In genomic region chr9:41833408-41833807, GRCm38 (mm10) we compare ENCODE assay signal across 21 mouse cellular contexts.
DNase-seq lines count a peak whose midpoint lies in the region; ATAC-seq and TF ChIP-seq lines count a peak whose summit lies in the region.
"Had no signal": no experiment of that assay in that cellular context is flagged by ENCODE, and none has a peak within 500 bp of the region (broad histone marks: within the 10 kb centered on the region; RNA-seq: fewer than 3 reads in every experiment).

No protein-coding gene starts in this region.

- H3K9me3 ChIP-seq in forebrain, embryonic 13.5 days (replicated peaks) = peaks cover 11% of the 10 kb centered on the region; the same call in 1 of the 2 replicates
- peaks cover 4% of the 10 kb centered on the region; the same call in 1 of the 2 replicates for H3K9me3 ChIP-seq in forebrain, embryonic 16.5 days (ENCODE audit: control insufficient read depth, low read length)
- no peaks in the 10 kb centered on the region for H3K9me3 ChIP-seq in intestine, postnatal 0 days (ENCODE audit: control insufficient read depth)
- H3K9me3 ChIP-seq in intestine, embryonic 15.5 days = no peaks in the 10 kb centered on the region
- peaks cover 8% of the 10 kb centered on the region; the same call in 1 of the 2 replicates for H3K9me3 ChIP-seq in E14TG2a.4 (ENCODE audit: low read length)
- H3K9me3 ChIP-seq: limb, embryonic 15.5 days; neural tube, embryonic 15.5 days had no signal

- H3K9ac ChIP-seq in forebrain, embryonic 13.5 days = no peak overlapping the region
- H3K9ac ChIP-seq in forebrain, embryonic 16.5 days (replicated peaks; ENCODE audit: low read depth, low read length) = no peak overlapping the region
- no peak overlapping the region for H3K9ac ChIP-seq in intestine, postnatal 0 days (ENCODE audit: low read depth, low read length)
- no peak overlapping the region for H3K9ac ChIP-seq in intestine, embryonic 15.5 days
- H3K9ac ChIP-seq: embryonic facial prominence, embryonic 15.5 days; hindbrain, embryonic 12.5 days; limb, embryonic 15.5 days; neural tube, embryonic 15.5 days had no signal

- H3K27me3 ChIP-seq in forebrain, embryonic 13.5 days = no peaks in the 10 kb centered on the region
- no peaks in the 10 kb centered on the region for H3K27me3 ChIP-seq in forebrain, embryonic 16.5 days (replicated peaks; ENCODE audit: control insufficient read depth, insufficient read depth, low read length)
- no peaks in the 10 kb centered on the region for H3K27me3 ChIP-seq in intestine, postnatal 0 days (replicated peaks; ENCODE audit: control insufficient read depth, insufficient read depth, low read length)
- no peaks in the 10 kb centered on the region for H3K27me3 ChIP-seq in intestine, embryonic 15.5 days (replicated peaks)
- no peaks in the 10 kb centered on the region for H3K27me3 ChIP-seq in E14TG2a.4 (ENCODE audit: insufficient read depth, low read length)
- H3K27me3 ChIP-seq: embryonic facial prominence, embryonic 15.5 days; hindbrain, embryonic 12.5 days; limb, embryonic 15.5 days; neural tube, embryonic 15.5 days had no signal

- no peak overlapping the region for H3K4me2 ChIP-seq in forebrain, embryonic 13.5 days
- H3K4me2 ChIP-seq in forebrain, embryonic 16.5 days (ENCODE audit: low read length) = no peak overlapping the region
- no peak overlapping the region for H3K4me2 ChIP-seq in intestine, postnatal 0 days (replicated peaks; ENCODE audit: low read depth)
- no peak overlapping the region for H3K4me2 ChIP-seq in intestine, embryonic 15.5 days (replicated peaks)
- H3K4me2 ChIP-seq: embryonic facial prominence, embryonic 15.5 days; hindbrain, embryonic 12.5 days; limb, embryonic 15.5 days; neural tube, embryonic 15.5 days had no signal

- H3K4me3 ChIP-seq in forebrain, embryonic 13.5 days = no peak overlapping the region
- no peak overlapping the region for H3K4me3 ChIP-seq in forebrain, embryonic 16.5 days (replicated peaks; ENCODE audit: low read length)
- H3K4me3 ChIP-seq in intestine, postnatal 0 days (ENCODE audit: low read depth, low read length) = no peak overlapping the region
- H3K4me3 ChIP-seq in intestine, embryonic 15.5 days (replicated peaks) = no peak overlapping the region
- no peak overlapping the region for H3K4me3 ChIP-seq in E14TG2a.4 (replicated peaks; ENCODE audit: low read length)
- H3K4me3 ChIP-seq: embryonic facial prominence, embryonic 15.5 days; hindbrain, embryonic 12.5 days; limb, embryonic 15.5 days; midbrain, embryonic 10.5 days; neural tube, embryonic 15.5 days had no signal

- 0 out of 2 replicates have a peak, but pooled peaks have one; percentile 31 for TF ChIP-seq CTCF in intestine, postnatal 0 days (IDR thresholded peaks at IDR 0.05; ENCODE audit: low read depth)
- peak; percentile 36 for TF ChIP-seq CTCF in E14TG2a.4 (conservative IDR thresholded peaks at IDR 0.05; ENCODE audit: low read length)

- 92% methylated on average over 1 of the region's 1 CpGs for WGBS in forebrain, embryonic 13.5 days
- WGBS in forebrain, embryonic 16.5 days = 94% methylated on average over 1 of the region's 1 CpGs
- 97% methylated on average over 1 of the region's 1 CpGs for WGBS in intestine, postnatal 0 days
- 100% methylated on average over 1 of the region's 1 CpGs for WGBS in intestine, embryonic 15.5 days

- ATAC-seq in forebrain, embryonic 13.5 days = no peak
- no peak for ATAC-seq in forebrain, embryonic 16.5 days
- ATAC-seq in intestine, postnatal 0 days = no peak
- no peak for ATAC-seq in intestine, embryonic 15.5 days
- ATAC-seq: CD4-positive, CD25-positive, alpha-beta regulatory T cell, adult 4 months had no signal

- H3K36me3 ChIP-seq in forebrain, embryonic 13.5 days (ENCODE audit: poor library complexity, severe bottlenecking) = no peaks in the 10 kb centered on the region
- H3K36me3 ChIP-seq in forebrain, embryonic 16.5 days (ENCODE audit: control insufficient read depth, insufficient read depth) = no peaks in the 10 kb centered on the region
- H3K36me3 ChIP-seq in intestine, postnatal 0 days (ENCODE audit: control insufficient read depth, insufficient read depth) = no peaks in the 10 kb centered on the region
- H3K36me3 ChIP-seq in intestine, embryonic 15.5 days = no peaks in the 10 kb centered on the region
- H3K36me3 ChIP-seq in E14TG2a.4 (ENCODE audit: insufficient read depth, low read length) = no peaks in the 10 kb centered on the region
- H3K36me3 ChIP-seq: embryonic facial prominence, embryonic 15.5 days; limb, embryonic 15.5 days; neural tube, embryonic 15.5 days had no signal

- peak; percentile 57 for DNase-seq in ZHBTc4 (ENCODE audit: low read depth, low spot score)
- no peak for DNase-seq in thymus, postnatal 4 days
- DNase-seq in MN1 (ENCODE audit: low spot score) = no peak
- DNase-seq: adrenal gland, postnatal 25 days; cerebellum, adult 9-10 months; gastrocnemius, postnatal 10 days; kidney, adult 9 months; kidney, postnatal 14 days; layer of hippocampus, postnatal 36 days; lung, postnatal 10 days had no signal

- peaks cover 14% of the 10 kb centered on the region for H3K4me1 ChIP-seq in forebrain, embryonic 13.5 days
- peaks cover 8% of the 10 kb centered on the region for H3K4me1 ChIP-seq in forebrain, embryonic 16.5 days (replicated peaks; ENCODE audit: control insufficient read depth, insufficient read depth, low read length)
- no peaks in the 10 kb centered on the region for H3K4me1 ChIP-seq in intestine, postnatal 0 days (replicated peaks; ENCODE audit: control insufficient read depth, insufficient read depth, low read length)
- H3K4me1 ChIP-seq in intestine, embryonic 15.5 days (replicated peaks) = no peaks in the 10 kb centered on the region
- no peaks in the 10 kb centered on the region for H3K4me1 ChIP-seq in E14TG2a.4 (replicated peaks; ENCODE audit: low read depth, low read length)
- H3K4me1 ChIP-seq: embryonic facial prominence, embryonic 15.5 days had no signal

- peak overlapping the region; percentile 44 for H3K27ac ChIP-seq in forebrain, embryonic 13.5 days
- H3K27ac ChIP-seq in forebrain, embryonic 16.5 days (ENCODE audit: low read length) = no peak overlapping the region
- no peak overlapping the region for H3K27ac ChIP-seq in intestine, postnatal 0 days (ENCODE audit: low read depth, low read length)
- H3K27ac ChIP-seq in intestine, embryonic 15.5 days = no peak overlapping the region
- H3K27ac ChIP-seq: embryonic facial prominence, embryonic 15.5 days; hindbrain, embryonic 12.5 days; limb, embryonic 15.5 days; midbrain, embryonic 10.5 days; neural tube, embryonic 15.5 days had no signal
